Mouse (Mus musculus): ENCODE data around the gene 4933407L21Rik.

DNA sequence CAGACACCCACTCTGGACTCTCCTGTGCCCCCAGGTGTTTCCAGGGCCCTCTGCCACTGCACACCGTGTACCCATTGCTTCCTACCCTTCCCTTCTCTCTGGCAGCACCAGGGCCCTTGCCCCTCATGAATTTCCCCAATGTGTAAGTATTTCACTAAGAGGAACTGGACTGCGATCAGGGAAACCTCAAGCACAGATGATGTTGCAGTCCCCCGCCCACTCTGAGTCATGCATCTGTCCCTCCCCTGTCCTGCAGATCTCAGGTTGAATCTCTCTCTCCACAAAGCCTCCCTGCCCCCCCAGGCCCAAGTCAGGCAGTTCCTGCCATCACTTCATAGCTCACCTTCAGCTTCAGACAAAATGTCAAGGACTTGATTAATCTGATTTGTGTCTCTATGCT is 49.4 kb downstream of the 4933407L21Rik start:
- TF ChIP-seq CTCF (IDR thresholded peaks at IDR 0.05; ENCODE audit: borderline replicate concordance, control insufficient read depth, extremely low read depth, insufficient read depth, low read length, poor library complexity) = no peak
- no peak for TF ChIP-seq POLR2A (IDR thresholded peaks at IDR 0.05; ENCODE audit: control insufficient read depth, extremely low read depth, insufficient read depth, low read length, poor library complexity)
